Mouse (Mus musculus): ENCODE data around the gene Zfp444. TPM values are rescaled to one million over a fixed set of nuclear protein-coding genes. Genes with fewer than 3 reads are reported as not detected.

Gene Zfp444
- total and polyA plus RNA-seq, 3 experiments, result 16.2 to 24.2 TPM; not detected in 1

GRCm38 (mm10) chr7:6196790-6197189 lies 24.8 kb downstream of the Zfp444 start, which contains the start of gene Galp:
TSS of gene Galp (plus strand) at chr7:6197090.
- no peak within 1 kb of the TSS for H3K4me3 ChIP-seq (ENCODE audit: control insufficient read depth in 1 of 2, insufficient read depth in 1 of 2, low read depth in 2 of 2, low read length in 2 of 2)
- TF ChIP-seq UBTF (IDR thresholded peaks at IDR 0.05; ENCODE audit: borderline replicate concordance, insufficient read depth, low read depth, low read length) (no peak), POLR2AphosphoS2 (IDR thresholded peaks at IDR 0.05; ENCODE audit: low read length) (no peak), GATA1 (IDR thresholded peaks at IDR 0.05; ENCODE audit: low read depth, low read length) (no peak), NELFE (IDR thresholded peaks at IDR 0.05; ENCODE audit: low read depth, low read length) (no peak), CHD1 (IDR thresholded peaks at IDR 0.05; ENCODE audit: low read depth, low read length) (no peak), MAX (IDR thresholded peaks at IDR 0.05; ENCODE audit: low read length) (no peak), MYC (IDR thresholded peaks at IDR 0.05; ENCODE audit: low read depth, low read length) (no peak), ELF1 (IDR thresholded peaks at IDR 0.05; ENCODE audit: low read depth, low read length) (no peak), ETS1 (IDR thresholded peaks at IDR 0.05; ENCODE audit: low read depth, low read length) (no peak), BHLHE40 (IDR thresholded peaks at IDR 0.05; ENCODE audit: borderline replicate concordance, low read depth, low read length) (no peak), SIN3A (IDR thresholded peaks at IDR 0.05; ENCODE audit: low read length) (no peak), MEF2A (IDR thresholded peaks at IDR 0.05; ENCODE audit: extremely low read depth, insufficient replicate concordance, low read depth, low read length, poor library complexity, severe bottlenecking) (no peak), CTCF (IDR thresholded peaks at IDR 0.05 in 2 of 3, conservative IDR thresholded peaks at IDR 0.05 in 1 of 3; ENCODE audit: control insufficient read depth in 1 of 3, insufficient read depth in 1 of 3, low read depth in 2 of 3, low read length in 3 of 3, poor library complexity in 1 of 3, severe bottlenecking in 1 of 3) (no peak), JUND (IDR thresholded peaks at IDR 0.05; ENCODE audit: low read depth, low read length) (no peak)

GRCm38 (mm10) chr7:6204200-6204599 lies 32.2 kb downstream of the Zfp444 start:
- TF ChIP-seq GATA1 (IDR thresholded peaks at IDR 0.05; ENCODE audit: low read depth, low read length), result no peak
- TF ChIP-seq MYC (IDR thresholded peaks at IDR 0.05; ENCODE audit: low read depth, low read length), result no peak
- no peak for TF ChIP-seq JUND (IDR thresholded peaks at IDR 0.05; ENCODE audit: low read depth, low read length)
- no peak for TF ChIP-seq NELFE (IDR thresholded peaks at IDR 0.05; ENCODE audit: low read depth, low read length)
- TF ChIP-seq BHLHE40 (IDR thresholded peaks at IDR 0.05; ENCODE audit: borderline replicate concordance, low read depth, low read length), result no peak
- no peak for TF ChIP-seq ZMIZ1 (IDR thresholded peaks at IDR 0.05; ENCODE audit: low read depth, low read length)
- no peak for TF ChIP-seq SMC3 (IDR thresholded peaks at IDR 0.05; ENCODE audit: low read depth, low read length)
- TF ChIP-seq E2F4 (IDR thresholded peaks at IDR 0.05; ENCODE audit: borderline replicate concordance, low read depth, low read length), result no peak
- TF ChIP-seq USF2 (IDR thresholded peaks at IDR 0.05; ENCODE audit: borderline replicate concordance in 1 of 2, insufficient read depth in 1 of 2, low read depth in 1 of 2, low read length in 2 of 2), result no peak
- TF ChIP-seq TAL1 (IDR thresholded peaks at IDR 0.05; ENCODE audit: low read length), result no peak
- no peak for TF ChIP-seq POLR2A (IDR thresholded peaks at IDR 0.05; ENCODE audit: control insufficient read depth in 1 of 2, insufficient read depth in 1 of 2, low read depth in 1 of 2, low read length in 2 of 2, poor library complexity in 1 of 2)
- TF ChIP-seq USF1 (IDR thresholded peaks at IDR 0.05; ENCODE audit: low read depth, low read length), result no peak
- TF ChIP-seq ZNF384 (IDR thresholded peaks at IDR 0.05; ENCODE audit: low read depth, low read length), result no peak
- no peak for TF ChIP-seq UBTF (IDR thresholded peaks at IDR 0.05; ENCODE audit: borderline replicate concordance, insufficient read depth, low read depth, low read length)
- no peak for TF ChIP-seq MEF2A (IDR thresholded peaks at IDR 0.05; ENCODE audit: extremely low read depth, insufficient replicate concordance, low read depth, low read length, poor library complexity, severe bottlenecking)
- no peak for TF ChIP-seq HCFC1 (IDR thresholded peaks at IDR 0.05; ENCODE audit: low read depth, low read length)
- no peak for TF ChIP-seq RCOR1 (IDR thresholded peaks at IDR 0.05; ENCODE audit: low read depth, low read length)
- no peak overlapping the region for H3K27ac ChIP-seq (ENCODE audit: control insufficient read depth, low read depth, low read length)
- no peaks in the 10 kb centered on the region for H3K27me3 ChIP-seq (ENCODE audit: control insufficient read depth in 1 of 2, insufficient read depth in 2 of 2, low read length in 2 of 2)
- DNase-seq (ENCODE audit: low read depth, low spot score), result no peak
- no peaks in the 10 kb centered on the region for H3K79me2 ChIP-seq (ENCODE audit: control insufficient read depth, insufficient read depth, low read length, poor library complexity)
- H3K4me3 ChIP-seq (ENCODE audit: control insufficient read depth in 1 of 2, insufficient read depth in 1 of 2, low read depth in 2 of 2, low read length in 2 of 2), result no peak overlapping the region
- H3K4me1 ChIP-seq (ENCODE audit: control insufficient read depth in 1 of 2, insufficient read depth in 2 of 2, low read length in 2 of 2), result no peaks in the 10 kb centered on the region
- H3K9ac ChIP-seq (ENCODE audit: control insufficient read depth, low read depth, low read length, poor library complexity, severe bottlenecking), result no peak overlapping the region
- no peaks in the 10 kb centered on the region for H3K9me3 ChIP-seq (replicated peaks; ENCODE audit: insufficient read depth, low read length)
- H3K36me3 ChIP-seq (ENCODE audit: control insufficient read depth in 1 of 2, insufficient read depth in 2 of 2, low read length in 2 of 2), result no peaks in the 10 kb centered on the region

More at GRCm38 (mm10) chr7:6196790-6197189, 24.8 kb downstream of the Zfp444 start, which contains the start of gene Galp:
- H3K36me3 ChIP-seq (ENCODE audit: control insufficient read depth in 1 of 2, insufficient read depth in 2 of 2, low read length in 2 of 2), result no peaks in the 10 kb centered on the region
- no peak within 1 kb of the TSS for H3K27ac ChIP-seq (ENCODE audit: control insufficient read depth, low read depth, low read length)
- no peak for DNase-seq (ENCODE audit: low read depth, low spot score)
- no peak within 1 kb of the TSS for H3K9ac ChIP-seq (ENCODE audit: control insufficient read depth, low read depth, low read length, poor library complexity, severe bottlenecking)
- H3K9me3 ChIP-seq (replicated peaks; ENCODE audit: insufficient read depth, low read length), result no peaks in the 10 kb centered on the region
- H3K79me2 ChIP-seq (ENCODE audit: control insufficient read depth, insufficient read depth, low read length, poor library complexity), result no peaks in the 10 kb centered on the region
- H3K4me1 ChIP-seq (ENCODE audit: control insufficient read depth in 1 of 2, insufficient read depth in 2 of 2, low read length in 2 of 2), result no peaks in the 10 kb centered on the region
- no peaks in the 10 kb centered on the region for H3K27me3 ChIP-seq (ENCODE audit: control insufficient read depth in 1 of 2, insufficient read depth in 2 of 2, low read length in 2 of 2)
